Mouse (Mus musculus) MEL (cell line): ENCODE measurements around the gene Tmem104. TPM values are rescaled to one million over a fixed set of nuclear protein-coding genes. Genes with fewer than 3 reads are reported as not detected.

Experiments
- DNase-seq: peaks from one replicate; pipeline ENCODE4 v3.0.0; 2011; ENCODE audit warnings: low read depth, low spot score
- H3K27ac ChIP-seq: 2 replicates; pipeline ENCODE4 v1.5.1; 2012; ENCODE audit warnings: low read depth, mild to moderate bottlenecking, control low read depth, low read length, moderate library complexity; ENCODE audit not compliant: control insufficient read depth
- H3K27me3 ChIP-seq, 2 experiments: fragments of 150-350 bp in 1 of 2; sonication (generic) in 1 of 2; 2 replicates each; pipeline ENCODE4 v1.6.1; 2012; ENCODE audit warnings: low read length in 2 of 2, mild to moderate bottlenecking in 2 of 2, improper control_type of control experiment in 1 of 2, moderate library complexity in 1 of 2; ENCODE audit not compliant: insufficient read depth in 2 of 2, control insufficient read depth in 1 of 2
- H3K36me3 ChIP-seq, 2 experiments: 2 replicates each; pipeline ENCODE4 v1.6.1; 2012 to 2014; ENCODE audit warnings: low read length in 2 of 2, improper control_type of control experiment in 1 of 2, inconsistent platforms in 1 of 2, mild to moderate bottlenecking in 1 of 2; ENCODE audit not compliant: insufficient read depth in 2 of 2, control insufficient read depth in 1 of 2
- H3K4me1 ChIP-seq, 2 experiments: fragments of 150-350 bp in 1 of 2; sonication (generic) in 1 of 2; 2 replicates each; pipeline ENCODE4 v1.6.1; 2012; ENCODE audit warnings: low read length in 2 of 2, improper control_type of control experiment in 1 of 2, mild to moderate bottlenecking in 1 of 2; ENCODE audit not compliant: insufficient read depth in 2 of 2, control insufficient read depth in 1 of 2
- H3K4me3 ChIP-seq, 2 experiments: fragments of 150-350 bp in 1 of 2; sonication (generic) in 1 of 2; 2 replicates each; pipeline ENCODE4 v1.5.1; 2012; ENCODE audit warnings: low read depth in 2 of 2, low read length in 2 of 2, mild to moderate bottlenecking in 2 of 2, moderate library complexity in 2 of 2, control low read depth in 1 of 2, improper control_type of control experiment in 1 of 2; ENCODE audit not compliant: control insufficient read depth in 1 of 2, insufficient read depth in 1 of 2
- H3K79me2 ChIP-seq: 2 replicates; pipeline ENCODE4 v1.6.1; 2012; ENCODE audit warnings: mild to moderate bottlenecking, low read length, moderate library complexity; ENCODE audit not compliant: control insufficient read depth, poor library complexity, insufficient read depth
- H3K9ac ChIP-seq: 2 replicates; pipeline ENCODE4 v1.6.1; 2012; ENCODE audit warnings: low read depth, mild to moderate bottlenecking, control low read depth, low read length, moderate library complexity; ENCODE audit not compliant: control insufficient read depth, poor library complexity, severe bottlenecking
- H3K9me3 ChIP-seq: fragments of 150-350 bp; sonication (generic); replicated peaks from 2 replicates; pipeline ENCODE4 v1.6.1; 2012; ENCODE audit warnings: mild to moderate bottlenecking, low read length, improper control_type of control experiment, moderate library complexity; ENCODE audit not compliant: insufficient read depth
- CHD1 ChIP-seq: IDR thresholded peaks from 2 replicates; pipeline ENCODE4 v1.6.1; 2012; ENCODE audit warnings: low read depth, mild to moderate bottlenecking, inconsistent platforms, low read length, improper control_type of control experiment
- CHD2 ChIP-seq: IDR thresholded peaks from 2 replicates; pipeline ENCODE4 v1.6.1; 2011; ENCODE audit warnings: low read length, improper control_type of control experiment
- CTCF ChIP-seq, 3 experiments: IDR thresholded peaks in 2 of 3; conservative IDR thresholded peaks in 1 of 3; 2 replicates each; pipeline ENCODE4 v1.5.1; 2011 to 2012; ENCODE audit warnings: low read length in 3 of 3, low read depth in 2 of 3, mild to moderate bottlenecking in 2 of 3, improper control_type of control experiment in 1 of 3, inconsistent platforms in 1 of 3, mixed read lengths in 1 of 3, moderate library complexity in 1 of 3; ENCODE audit not compliant: control insufficient read depth in 1 of 3, insufficient read depth in 1 of 3, poor library complexity in 1 of 3, severe bottlenecking in 1 of 3
- ELF1 ChIP-seq: IDR thresholded peaks from 2 replicates; pipeline ENCODE4 v1.6.1; 2014; ENCODE audit warnings: low read depth, mild to moderate bottlenecking, inconsistent platforms, low read length, improper control_type of control experiment, moderate library complexity
- GABPA ChIP-seq: IDR thresholded peaks from 2 replicates; pipeline ENCODE4 v1.6.1; 2012; ENCODE audit warnings: low read depth, mild to moderate bottlenecking, inconsistent platforms, low read length, improper control_type of control experiment, moderate library complexity
- JUND ChIP-seq: IDR thresholded peaks from 2 replicates; pipeline ENCODE4 v1.6.1; 2011; ENCODE audit warnings: low read depth, mild to moderate bottlenecking, improper control_type of control experiment, low read length
- MAFK ChIP-seq: IDR thresholded peaks from 2 replicates; pipeline ENCODE4 v1.6.1; 2011; ENCODE audit warnings: low read depth, mild to moderate bottlenecking, low read length, improper control_type of control experiment, borderline replicate concordance
- MAZ ChIP-seq: IDR thresholded peaks from 2 replicates; pipeline ENCODE4 v1.6.1; 2012; ENCODE audit warnings: low read depth, mild to moderate bottlenecking, inconsistent platforms, low read length, improper control_type of control experiment
- MEF2A ChIP-seq: IDR thresholded peaks from 2 replicates; pipeline ENCODE4 v1.6.1; 2014; ENCODE audit warnings: low read depth, mild to moderate bottlenecking, inconsistent platforms, low read length, improper control_type of control experiment; ENCODE audit not compliant: poor library complexity, insufficient replicate concordance, severe bottlenecking; ENCODE audit errors: extremely low read depth
- MXI1 ChIP-seq: IDR thresholded peaks from 2 replicates; pipeline ENCODE4 v1.6.1; 2011; ENCODE audit warnings: mild to moderate bottlenecking, low read depth, low read length, improper control_type of control experiment
- NELFE ChIP-seq: IDR thresholded peaks from 2 replicates; pipeline ENCODE4 v1.6.1; 2011; ENCODE audit warnings: low read depth, low read length, improper control_type of control experiment
- NRF1 ChIP-seq: IDR thresholded peaks from 2 replicates; pipeline ENCODE4 v1.6.1; 2014; ENCODE audit warnings: low read depth, mild to moderate bottlenecking, inconsistent platforms, low read length, improper control_type of control experiment, moderate library complexity; ENCODE audit not compliant: poor library complexity, insufficient read depth, severe bottlenecking
- POLR2AphosphoS2 ChIP-seq: IDR thresholded peaks from 2 replicates; pipeline ENCODE4 v1.6.1; 2011; ENCODE audit warnings: low read length, improper control_type of control experiment
- POLR2AphosphoS5 ChIP-seq: IDR thresholded peaks from 2 replicates; pipeline ENCODE4 v1.6.1; 2012; ENCODE audit warnings: low read depth, borderline replicate concordance, mild to moderate bottlenecking, inconsistent platforms, low read length, moderate library complexity, mixed read lengths
- RAD21 ChIP-seq: IDR thresholded peaks from 2 replicates; pipeline ENCODE4 v1.6.1; 2011; ENCODE audit warnings: mild to moderate bottlenecking, low read depth, low read length, improper control_type of control experiment
- SMC3 ChIP-seq: IDR thresholded peaks from 2 replicates; pipeline ENCODE4 v1.6.1; 2011; ENCODE audit warnings: low read depth, low read length, improper control_type of control experiment
- TAL1 ChIP-seq: IDR thresholded peaks from 2 replicates; pipeline ENCODE4 v1.6.1; 2012; ENCODE audit warnings: mild to moderate bottlenecking, inconsistent platforms, low read length, moderate library complexity, mixed read lengths
- TCF12 ChIP-seq: IDR thresholded peaks from 2 replicates; pipeline ENCODE4 v1.6.1; 2014; ENCODE audit warnings: low read depth, mild to moderate bottlenecking, inconsistent platforms, low read length, improper control_type of control experiment, moderate library complexity
- UBTF ChIP-seq: IDR thresholded peaks from 2 replicates; pipeline ENCODE4 v1.6.1; 2012; ENCODE audit warnings: low read depth, mild to moderate bottlenecking, inconsistent platforms, low read length, improper control_type of control experiment, moderate library complexity, borderline replicate concordance; ENCODE audit not compliant: insufficient read depth
- USF1 ChIP-seq: IDR thresholded peaks from 2 replicates; pipeline ENCODE4 v1.6.1; 2014; ENCODE audit warnings: low read depth, mild to moderate bottlenecking, inconsistent platforms, low read length, improper control_type of control experiment, moderate library complexity
- USF2 ChIP-seq, 2 experiments: IDR thresholded peaks; 2 replicates each; pipeline ENCODE4 v1.6.1; 2011 to 2012; ENCODE audit warnings: improper control_type of control experiment in 2 of 2, low read length in 2 of 2, borderline replicate concordance in 1 of 2, inconsistent platforms in 1 of 2, low read depth in 1 of 2, mild to moderate bottlenecking in 1 of 2; ENCODE audit not compliant: insufficient read depth in 1 of 2
- polyA plus RNA-seq, 2 experiments: library from polyadenylated mRNA; stranded (reverse) in 1 of 2; unstranded in 1 of 2; fragments of >175 nt in 1 of 2; fragments of >200 nt in 1 of 2; gene quantifications; 2 replicates each; pipeline versions ENCODE4 v1.2.1 to v1.2.4; 2012; ENCODE audit warnings: low replicate concordance in 2 of 2, low read depth in 1 of 2; ENCODE audit not compliant: insufficient read length in 2 of 2, insufficient read depth in 1 of 2, missing spikeins in 1 of 2
- total RNA-seq: library from RNA; depleted of rRNA; stranded (reverse); fragments of 300-350 nt; gene quantifications from 2 replicates; pipeline ENCODE4 v1.2.3, GENCODE M21; 2012

The Tmem104 gene
- total and polyA plus RNA-seq, 3 experiments, result 21.9 to 24.8 TPM; not detected in 1

GRCm38 (mm10) chr11:115271052-115271451 is 83.8 kb downstream of the Tmem104 start:
- Histone ChIP-seq H3K36me3 (peaks cover 0 to 11% of the 10 kb centered on the region in 2 experiments; a peak in 3 of 4 replicates), H3K27ac (no peak overlapping the region), H3K4me1 (peaks cover 5 to 13% of the 10 kb centered on the region in 2 experiments)

GRCm38 (mm10) chr11:115271481-115271880 is 84.2 kb downstream of the Tmem104 start:
- Histone ChIP-seq H3K9me3 (no peaks in the 10 kb centered on the region), H3K9ac (no peak overlapping the region), H3K4me3 (no peak overlapping the region), H3K27ac (no peak overlapping the region), H3K79me2 (peaks cover 1% of the 10 kb centered on the region; the same call in 1 of the 2 replicates), H3K4me1 (peaks cover 5 to 15% of the 10 kb centered on the region in 2 experiments), H3K36me3 (peaks cover 0 to 11% of the 10 kb centered on the region in 2 experiments; a peak in 3 of 4 replicates), H3K27me3 (no peaks in the 10 kb centered on the region)
- no peak for DNase-seq
- no peak for TF ChIP-seq MXI1

More at GRCm38 (mm10) chr11:115271052-115271451, 83.8 kb downstream of the Tmem104 start:
- Histone ChIP-seq H3K27me3 (no peaks in the 10 kb centered on the region), H3K79me2 (no peaks in the 10 kb centered on the region), H3K9ac (no peak overlapping the region), H3K9me3 (no peaks in the 10 kb centered on the region), H3K4me3 (no peak overlapping the region)
- TF ChIP-seq MAZ (no peak), CTCF (IDR thresholded peaks at IDR 0.05 in 2 of 3, conservative IDR thresholded peaks at IDR 0.05 in 1 of 3; ENCODE audit: control insufficient read depth in 1 of 3, insufficient read depth in 1 of 3, low read depth in 2 of 3, low read length in 3 of 3, poor library complexity in 1 of 3, severe bottlenecking in 1 of 3) (no peak), CHD2 (no peak), NELFE (no peak), SMC3 (no peak), JUND (no peak), RAD21 (no peak), USF2 (IDR thresholded peaks at IDR 0.05; ENCODE audit: borderline replicate concordance in 1 of 2, insufficient read depth in 1 of 2, low read depth in 1 of 2, low read length in 2 of 2) (no peak), USF1 (no peak), POLR2AphosphoS5 (no peak), UBTF (no peak), MAFK (no peak), POLR2AphosphoS2 (no peak), MEF2A (no peak), GABPA (no peak), ELF1 (no peak), CHD1 (no peak), NRF1 (no peak), TAL1 (no peak), TCF12 (no peak)
- no peak for DNase-seq
